Mouse (Mus musculus) liver, postnatal 0 days (tissue): ENCODE results near the gene Cask. TPM values are rescaled to one million over a fixed set of nuclear protein-coding genes. Genes with fewer than 3 reads are reported as not detected.
"Not testable (repeated sequence)": the region's sequence is repeated elsewhere in the genome, so short reads cannot be mapped to it uniquely, and the experiment has no call there.

Source experiments
- ATAC-seq: fragments of 200-750 bp; cut with Nextera tagmentation; 2 replicates; pipeline ENCODE4 v1.8.0; 2017; ENCODE audit warnings: mild to moderate bottlenecking, moderate library complexity
- DNase-seq: peaks from one replicate; pipeline ENCODE4 v3.0.0-alpha.2; 2016
- H3K27ac ChIP-seq: fragments of 300-500 bp; sonication (generic); 2 replicates; pipeline ENCODE4 v1.5.1; 2014; ENCODE audit warnings: antibody characterized with exemption, moderate library complexity, mild to moderate bottlenecking, low read depth
- H3K27me3 ChIP-seq: fragments of 300-500 bp; sonication (generic); 2 replicates; pipeline ENCODE4 v1.6.1; 2014; ENCODE audit warnings: low read length, control low read depth, mixed read lengths; ENCODE audit not compliant: insufficient read depth
- H3K36me3 ChIP-seq: fragments of 300-500 bp; sonication (generic); replicated peaks from 2 replicates; pipeline ENCODE4 v1.6.1; 2014; ENCODE audit warnings: mild to moderate bottlenecking, control low read depth, low read length, moderate library complexity, mixed read lengths; ENCODE audit not compliant: insufficient read depth
- H3K4me1 ChIP-seq: fragments of 300-500 bp; sonication (generic); 2 replicates; pipeline ENCODE4 v1.6.1; 2014; ENCODE audit warnings: antibody characterized with exemption, mild to moderate bottlenecking, control low read depth; ENCODE audit not compliant: insufficient read depth
- H3K4me2 ChIP-seq: fragments of 300-500 bp; sonication (generic); 2 replicates; pipeline ENCODE4 v1.6.1; 2014; ENCODE audit warnings: low read depth, mild to moderate bottlenecking, low read length, moderate library complexity, mixed read lengths
- H3K4me3 ChIP-seq: fragments of 300-500 bp; sonication (generic); 2 replicates; pipeline ENCODE4 v1.5.1; 2014; ENCODE audit warnings: low read depth, low read length
- H3K9ac ChIP-seq: fragments of 300-500 bp; sonication (generic); replicated peaks from 2 replicates; pipeline ENCODE4 v1.6.1; 2014; ENCODE audit warnings: mild to moderate bottlenecking, moderate library complexity
- H3K9me3 ChIP-seq: fragments of 300-500 bp; sonication (generic); 2 replicates; pipeline ENCODE4 v1.6.1; 2016; ENCODE audit warnings: mild to moderate bottlenecking, control low read depth, low read length, mixed read lengths
- CTCF ChIP-seq: sonication (generic); IDR thresholded peaks from 2 replicates; pipeline ENCODE4 v1.5.1; 2016; ENCODE audit warnings: antibody characterized with exemption, low read depth
- EP300 ChIP-seq: IDR thresholded peaks from 2 replicates; pipeline ENCODE4 v1.6.1; 2016; ENCODE audit warnings: antibody characterized with exemption, low read depth, mild to moderate bottlenecking
- WGBS: fragments of 180-500 bp; shearing (Covaris S2); extraction: QIAGEN DNeasy Blood & Tissue Kit; methylation state at CpG from one replicate; pipeline ENCODE4 v1.1.7; 2014; ENCODE audit not compliant: insufficient replicate concordance; 5-methylcytosine and 5-hydroxymethylcytosine counted together
- polyA plus RNA-seq: library from polyadenylated mRNA; unstranded; fragments of >200 nt; fragmentation: Nextera tagmentation; extraction: Ambion mirVana; gene quantifications from 2 replicates; pipeline ENCODE4 v1.2.1, GENCODE M21; 2015

Gene Cask
- polyA plus RNA-seq, 1 experiment from 2014 or later = 1.9 TPM

DNA sequence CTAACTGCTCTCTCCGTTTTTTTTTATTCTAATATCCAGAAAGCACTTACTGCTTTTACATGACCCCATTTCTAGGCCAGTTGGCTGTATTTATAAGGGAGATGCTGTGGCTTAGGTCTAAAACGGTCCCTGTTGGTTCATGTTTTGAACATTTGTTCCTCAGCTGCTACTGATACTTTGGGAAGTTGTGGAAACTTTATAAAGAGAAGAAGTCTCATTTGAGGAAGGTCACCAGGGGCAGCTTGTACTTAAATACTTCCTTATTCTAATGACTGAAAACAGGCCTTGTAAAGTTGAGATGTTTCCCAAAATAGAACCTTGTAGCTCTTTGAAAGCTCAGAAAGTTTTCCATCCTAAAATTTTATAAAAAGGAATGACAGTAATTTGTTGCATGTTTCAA is 52.4 kb downstream of the Cask start:
- H3K27me3 ChIP-seq = no peaks in the 10 kb centered on the region
- H3K27ac ChIP-seq = no peak overlapping the region
- TF ChIP-seq CTCF (no peak), EP300 (no peak)
- H3K36me3 ChIP-seq = no peaks in the 10 kb centered on the region
- no peak overlapping the region for H3K4me3 ChIP-seq
- no peaks in the 10 kb centered on the region for H3K9me3 ChIP-seq
- no peak overlapping the region for H3K4me2 ChIP-seq
- H3K9ac ChIP-seq = no peak overlapping the region
- H3K4me1 ChIP-seq = no peaks in the 10 kb centered on the region
- DNase-seq = no peak
- WGBS = 48% methylated on average over 2 of the region's 2 CpGs
- ATAC-seq = no peak

DNA sequence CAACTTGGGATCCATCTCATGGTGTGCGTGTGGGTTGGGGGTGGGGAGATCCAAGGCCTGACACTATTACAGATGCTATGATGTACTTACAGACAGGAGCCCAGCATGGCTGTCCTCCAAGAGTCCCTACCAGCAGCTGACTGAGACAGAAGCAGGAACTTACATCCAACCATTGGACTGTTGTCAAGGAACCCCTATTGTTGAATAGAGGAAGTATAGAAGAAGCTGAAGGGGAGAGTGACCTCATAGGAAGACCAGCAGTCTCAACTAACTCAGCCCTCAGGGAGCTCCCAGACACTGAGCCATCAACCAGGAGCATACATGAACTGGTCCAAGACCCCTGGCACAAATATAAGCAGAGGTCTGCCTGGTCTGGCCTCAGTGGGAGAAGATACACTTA is 85.5 kb downstream of the Cask start:
- DNase-seq = no peak
- 73% methylated on average over 1 of the region's 1 CpGs for WGBS
- Histone ChIP-seq H3K9me3 (no peaks in the 10 kb centered on the region), H3K9ac (no peak overlapping the region), H3K4me1 (no peaks in the 10 kb centered on the region), H3K4me2 (no peak overlapping the region), H3K4me3 (no peak overlapping the region), H3K27ac (no peak overlapping the region), H3K36me3 (no peaks in the 10 kb centered on the region), H3K27me3 (no peaks in the 10 kb centered on the region)
- no peak for ATAC-seq
- TF ChIP-seq CTCF (no peak), EP300 (no peak)

DNA sequence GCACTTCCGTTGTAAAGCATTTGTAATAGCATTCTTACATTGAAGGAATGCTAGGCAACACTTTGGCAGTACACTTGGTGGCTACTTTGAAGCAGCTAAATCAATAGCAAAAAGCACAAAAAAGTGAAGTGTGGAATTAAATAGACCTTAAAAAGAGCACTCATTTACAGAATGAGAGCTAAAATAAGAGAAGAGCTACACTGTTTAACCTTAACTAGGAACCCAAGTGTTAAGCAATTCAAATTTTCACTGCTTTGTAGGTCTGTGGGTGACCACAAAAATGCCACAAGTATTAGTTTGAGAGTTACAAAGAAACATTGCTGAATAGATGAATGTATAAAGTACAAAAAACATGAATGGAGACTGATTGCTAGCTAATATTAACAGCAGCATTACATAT is 86.1 kb downstream of the Cask start:
- DNase-seq (no peak), ATAC-seq (no peak)
- no peak overlapping the region for H3K4me2 ChIP-seq
- H3K27ac ChIP-seq = no peak overlapping the region
- TF ChIP-seq EP300 (no peak), CTCF (no peak)
- H3K9ac ChIP-seq = no peak overlapping the region
- H3K4me1 ChIP-seq = no peaks in the 10 kb centered on the region
- no peaks in the 10 kb centered on the region for H3K36me3 ChIP-seq
- no peaks in the 10 kb centered on the region for H3K27me3 ChIP-seq
- WGBS = 84% methylated on average over 1 of the region's 1 CpGs
- no peaks in the 10 kb centered on the region for H3K9me3 ChIP-seq
- no peak overlapping the region for H3K4me3 ChIP-seq

DNA sequence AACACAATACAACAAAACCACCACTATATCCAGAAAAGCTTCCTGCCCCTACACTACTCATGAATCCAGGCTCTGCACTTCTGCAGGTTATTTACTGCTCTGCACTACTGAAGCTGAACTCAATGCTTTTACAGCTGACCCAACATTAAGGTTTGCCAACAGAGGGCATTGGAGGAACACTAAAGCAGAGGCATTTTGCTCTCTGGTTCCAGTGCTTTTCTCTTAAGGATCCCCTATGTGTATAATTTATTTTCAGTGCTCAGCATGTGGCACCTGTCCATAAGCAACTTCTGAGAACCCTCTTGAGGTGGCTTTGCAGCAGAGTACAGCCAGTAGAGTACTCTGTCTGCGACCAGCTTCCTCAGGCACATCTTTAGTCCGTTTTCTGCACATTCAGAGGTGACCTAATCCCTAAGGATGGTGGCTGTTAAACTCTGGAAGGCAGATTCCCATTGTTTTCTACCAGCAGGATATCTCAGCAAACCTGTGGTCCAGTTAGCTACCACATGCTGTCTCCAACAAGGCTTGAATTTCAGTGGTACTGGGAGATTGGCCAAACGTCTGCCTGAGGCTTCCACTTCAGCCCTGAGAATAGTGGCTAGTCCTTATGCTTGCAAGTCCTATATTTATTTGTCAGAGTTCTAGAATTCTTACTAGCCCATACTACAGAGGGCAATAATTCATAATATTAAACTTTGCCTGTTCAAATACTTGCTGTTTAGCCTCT is 93.7 kb downstream of the Cask start:
- H3K4me2 ChIP-seq = no peak overlapping the region
- H3K4me3 ChIP-seq = no peak overlapping the region
- no peak overlapping the region for H3K9ac ChIP-seq
- no peak overlapping the region for H3K27ac ChIP-seq
- no peak for DNase-seq
- no peaks in the 10 kb centered on the region for H3K4me1 ChIP-seq
- ATAC-seq = no peak
- H3K36me3 ChIP-seq = no peaks in the 10 kb centered on the region
- 54% methylated on average over 3 of the region's 3 CpGs for WGBS
- no peaks in the 10 kb centered on the region for H3K9me3 ChIP-seq
- TF ChIP-seq EP300 = no peak
- peak; percentile 38 for TF ChIP-seq CTCF
- no peaks in the 10 kb centered on the region for H3K27me3 ChIP-seq

DNA sequence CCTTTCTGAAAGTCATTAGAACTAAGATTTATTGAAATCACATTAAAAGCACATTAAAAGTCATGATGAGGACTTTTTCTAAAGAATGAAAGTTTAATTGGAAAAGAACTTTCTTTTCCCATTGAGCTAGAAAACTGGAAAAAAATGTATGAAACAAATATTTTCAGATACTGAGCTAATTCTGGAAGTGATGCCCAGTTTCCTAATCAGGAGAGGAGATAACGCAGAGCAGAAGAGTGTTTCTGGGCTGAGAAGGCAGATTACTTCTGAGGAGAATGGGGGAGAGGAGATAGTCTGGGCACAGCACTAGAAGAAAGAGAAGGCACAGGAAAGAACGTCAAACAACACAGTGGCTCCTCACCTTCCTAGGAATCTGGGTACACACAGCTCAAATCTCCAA is 110.1 kb downstream of the Cask start:
- Histone ChIP-seq H3K4me2 (no peak overlapping the region), H3K4me1 (no peaks in the 10 kb centered on the region), H3K36me3 (no peaks in the 10 kb centered on the region), H3K4me3 (no peak overlapping the region), H3K9me3 (no peaks in the 10 kb centered on the region), H3K27ac (no peak overlapping the region), H3K9ac (no peak overlapping the region), H3K27me3 (no peaks in the 10 kb centered on the region)
- ATAC-seq (no peak), DNase-seq (no peak)
- no peak for TF ChIP-seq EP300
- no peak for TF ChIP-seq CTCF
- WGBS = 58% methylated on average over 2 of the region's 2 CpGs

DNA sequence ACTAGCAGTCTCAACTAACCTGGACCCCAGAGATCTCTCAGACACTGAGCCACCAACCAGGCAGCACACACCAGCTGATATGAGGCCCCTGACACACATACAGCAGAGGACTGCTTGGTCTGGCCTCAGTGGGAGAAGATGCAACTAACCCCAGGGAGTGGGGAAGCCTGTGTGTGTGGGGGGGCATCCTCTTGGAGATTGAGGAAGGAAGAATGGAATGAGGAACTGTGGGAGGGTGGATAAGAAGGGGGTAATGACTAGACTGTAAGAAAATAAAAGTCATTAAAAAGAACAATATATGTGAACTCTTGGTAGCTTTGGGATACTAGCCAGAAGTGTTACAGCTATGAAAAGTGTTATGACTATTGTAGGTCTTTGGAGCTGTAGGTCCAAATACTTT is 120.4 kb downstream of the Cask start:
- not testable (repeated sequence) for DNase-seq, H3K4me3 ChIP-seq, ATAC-seq, H3K36me3 ChIP-seq, H3K4me1 ChIP-seq, H3K4me2 ChIP-seq, H3K9ac ChIP-seq, H3K9me3 ChIP-seq, H3K27me3 ChIP-seq, H3K27ac ChIP-seq
